Mouse (Mus musculus): Measurements from ENCODE around the gene Mcoln2. TPM values are rescaled to one million over a fixed set of nuclear protein-coding genes. Genes with fewer than 3 reads are reported as not detected.

The Mcoln2 gene
- polyA plus RNA-seq, 1 experiment from 2014 or later: 0.84 TPM

GRCm38 (mm10) chr3:146136422-146136821, 13.2 kb upstream of the Mcoln2 start:
- Histone ChIP-seq H3K9me3 (ENCODE audit: low read length) (peaks cover 3% of the 10 kb centered on the region; the same call in 1 of the 2 replicates), H3K27ac (ENCODE audit: low read length) (no peak overlapping the region), H3K27me3 (ENCODE audit: insufficient read depth, low read length) (no peaks in the 10 kb centered on the region), H3K4me3 (ENCODE audit: low read length) (no peak overlapping the region), H3K4me1 (ENCODE audit: insufficient read depth, low read length) (no peaks in the 10 kb centered on the region), H3K4me2 (replicated peaks; ENCODE audit: low read depth, low read length) (no peak overlapping the region), H3K36me3 (ENCODE audit: insufficient read depth, low read length) (no peaks in the 10 kb centered on the region), H3K9ac (replicated peaks; ENCODE audit: low read length) (no peak overlapping the region)
- ATAC-seq (ENCODE audit: low FRiP score, low TSS enrichment): peak; percentile 31; the same call in 1 of the 2 replicates
- WGBS: 33% methylated on average over 10 of the region's 10 CpGs

GRCm38 (mm10) chr3:146140276-146140675, 9.4 kb upstream of the Mcoln2 start:
- H3K4me3 ChIP-seq (ENCODE audit: low read length): no peak overlapping the region
- ATAC-seq (ENCODE audit: low FRiP score, low TSS enrichment): no peak
- WGBS: 94% methylated on average over 7 of the region's 7 CpGs

GRCm38 (mm10) chr3:146142523-146142922, 7.1 kb upstream of the Mcoln2 start:
- H3K27ac ChIP-seq (ENCODE audit: low read length): no peak overlapping the region
- no peak overlapping the region for H3K4me3 ChIP-seq (ENCODE audit: low read length)
- ATAC-seq (ENCODE audit: low FRiP score, low TSS enrichment): no peak
- H3K4me2 ChIP-seq (replicated peaks; ENCODE audit: low read depth, low read length): no peak overlapping the region
- no peak overlapping the region for H3K9ac ChIP-seq (replicated peaks; ENCODE audit: low read length)
- peaks cover 5% of the 10 kb centered on the region; the same call in 1 of the 2 replicates for H3K27me3 ChIP-seq (ENCODE audit: insufficient read depth, low read length)
- 88% methylated on average over 7 of the region's 7 CpGs for WGBS
- H3K9me3 ChIP-seq (ENCODE audit: low read length): no peaks in the 10 kb centered on the region
- H3K4me1 ChIP-seq (ENCODE audit: insufficient read depth, low read length): no peaks in the 10 kb centered on the region
- H3K36me3 ChIP-seq (ENCODE audit: insufficient read depth, low read length): no peaks in the 10 kb centered on the region

More at GRCm38 (mm10) chr3:146140276-146140675, 9.4 kb upstream of the Mcoln2 start:
- Histone ChIP-seq H3K36me3 (ENCODE audit: insufficient read depth, low read length) (no peaks in the 10 kb centered on the region), H3K4me2 (replicated peaks; ENCODE audit: low read depth, low read length) (no peak overlapping the region), H3K27ac (ENCODE audit: low read length) (no peak overlapping the region), H3K9me3 (ENCODE audit: low read length) (no peaks in the 10 kb centered on the region), H3K9ac (replicated peaks; ENCODE audit: low read length) (no peak overlapping the region), H3K4me1 (ENCODE audit: insufficient read depth, low read length) (no peaks in the 10 kb centered on the region), H3K27me3 (ENCODE audit: insufficient read depth, low read length) (no peaks in the 10 kb centered on the region)

GRCm38 (mm10) chr3:146145501-146145900, 4.1 kb upstream of the Mcoln2 start:
- no peak for ATAC-seq (ENCODE audit: low FRiP score, low TSS enrichment)
- WGBS: 61% methylated on average over 5 of the region's 5 CpGs
- Histone ChIP-seq H3K4me1 (ENCODE audit: insufficient read depth, low read length) (peaks cover 7% of the 10 kb centered on the region), H3K9ac (replicated peaks; ENCODE audit: low read length) (no peak overlapping the region), H3K27ac (ENCODE audit: low read length) (no peak overlapping the region), H3K4me2 (replicated peaks; ENCODE audit: low read depth, low read length) (no peak overlapping the region), H3K36me3 (ENCODE audit: insufficient read depth, low read length) (no peaks in the 10 kb centered on the region), H3K9me3 (ENCODE audit: low read length) (no peaks in the 10 kb centered on the region), H3K27me3 (ENCODE audit: insufficient read depth, low read length) (peaks cover 5% of the 10 kb centered on the region; the same call in 1 of the 2 replicates), H3K4me3 (ENCODE audit: low read length) (no peak overlapping the region)

DNA sequence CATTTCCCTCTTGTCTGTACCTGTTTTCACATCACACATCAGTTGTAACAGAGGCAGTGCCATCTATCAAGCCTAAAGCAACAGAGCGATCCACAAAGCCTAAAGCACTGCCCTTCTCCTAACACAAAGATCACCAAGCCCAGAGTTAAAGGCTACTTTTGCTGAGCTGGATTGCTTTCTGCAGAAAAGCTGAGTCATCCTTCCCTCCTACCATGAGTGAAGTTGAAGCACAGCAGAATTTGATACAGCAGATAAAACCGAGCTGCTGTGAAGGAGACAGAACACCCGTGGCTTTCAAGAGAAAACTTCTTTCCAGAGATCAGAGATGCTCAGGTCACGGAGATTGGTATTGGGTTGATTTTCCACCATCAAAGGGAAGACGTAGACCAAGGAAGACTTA, 3.5 kb upstream of the Mcoln2 start:
- H3K9ac ChIP-seq (replicated peaks; ENCODE audit: low read length): no peak overlapping the region
- peaks cover 5% of the 10 kb centered on the region; the same call in 1 of the 2 replicates for H3K27me3 ChIP-seq (ENCODE audit: insufficient read depth, low read length)
- WGBS: 47% methylated on average over 5 of the region's 5 CpGs
- no peak overlapping the region for H3K4me3 ChIP-seq (ENCODE audit: low read length)
- ATAC-seq (ENCODE audit: low FRiP score, low TSS enrichment): no peak
- no peak overlapping the region for H3K27ac ChIP-seq (ENCODE audit: low read length)
- H3K36me3 ChIP-seq (ENCODE audit: insufficient read depth, low read length): no peaks in the 10 kb centered on the region
- no peaks in the 10 kb centered on the region for H3K9me3 ChIP-seq (ENCODE audit: low read length)
- peaks cover 12% of the 10 kb centered on the region for H3K4me1 ChIP-seq (ENCODE audit: insufficient read depth, low read length)
- no peak overlapping the region for H3K4me2 ChIP-seq (replicated peaks; ENCODE audit: low read depth, low read length)

- peaks cover 18% of the 10 kb centered on the region for H3K4me1 ChIP-seq (ENCODE audit: insufficient read depth, low read length)
- 1% methylated on average over 26 of the region's 26 CpGs for WGBS
These were observed 396 bp downstream of the Mcoln2 start for GRCm38 (mm10) chr3:146150058-146150400.

DNA sequence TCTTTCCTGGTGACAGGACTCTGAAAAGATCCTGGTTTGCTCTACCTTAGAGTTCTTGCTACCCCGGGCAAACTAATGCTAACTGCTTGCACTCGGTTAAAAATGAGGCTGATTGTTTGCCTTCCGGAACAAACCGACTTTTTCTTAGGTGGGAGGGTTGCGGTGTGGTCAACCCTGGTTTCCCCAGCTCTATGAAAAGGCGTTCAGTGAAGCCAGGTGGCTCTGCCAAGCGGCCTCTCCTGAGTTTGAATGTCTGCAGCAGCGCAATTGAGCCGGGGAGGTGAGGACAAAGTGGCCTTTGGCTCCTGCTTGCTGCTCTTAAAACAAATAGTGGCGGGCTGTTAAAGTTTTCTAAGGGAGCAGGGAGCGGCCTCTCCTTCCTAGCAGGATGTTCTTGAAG, 927 bp downstream of the Mcoln2 start:
- H3K4me1 ChIP-seq (ENCODE audit: insufficient read depth, low read length): peaks cover 18% of the 10 kb centered on the region
- H3K9me3 ChIP-seq (ENCODE audit: low read length): no peaks in the 10 kb centered on the region
- peak overlapping the region; percentile 98 for H3K4me2 ChIP-seq (replicated peaks; ENCODE audit: low read depth, low read length)
- H3K4me3 ChIP-seq (ENCODE audit: low read length): peak overlapping the region; percentile 54
- ATAC-seq (ENCODE audit: low FRiP score, low TSS enrichment): no peak
- 5% methylated on average over 11 of the region's 11 CpGs for WGBS
- peaks cover 5% of the 10 kb centered on the region; the same call in 1 of the 2 replicates for H3K27me3 ChIP-seq (ENCODE audit: insufficient read depth, low read length)
- H3K27ac ChIP-seq (ENCODE audit: low read length): no peak overlapping the region
- H3K9ac ChIP-seq (replicated peaks; ENCODE audit: low read length): peak overlapping the region; percentile 66; the same call in 1 of the 2 replicates
- no peaks in the 10 kb centered on the region for H3K36me3 ChIP-seq (ENCODE audit: insufficient read depth, low read length)

More at GRCm38 (mm10) chr3:146150058-146150400, 396 bp downstream of the Mcoln2 start:
- peak overlapping the region; percentile 98 for H3K4me2 ChIP-seq (replicated peaks; ENCODE audit: low read depth, low read length)
- H3K27ac ChIP-seq (ENCODE audit: low read length): no peak overlapping the region
- no peaks in the 10 kb centered on the region for H3K9me3 ChIP-seq (ENCODE audit: low read length)
- H3K36me3 ChIP-seq (ENCODE audit: insufficient read depth, low read length): no peaks in the 10 kb centered on the region
- peak overlapping the region; percentile 54 for H3K4me3 ChIP-seq (ENCODE audit: low read length)
- peaks cover 5% of the 10 kb centered on the region; the same call in 1 of the 2 replicates for H3K27me3 ChIP-seq (ENCODE audit: insufficient read depth, low read length)
- H3K9ac ChIP-seq (replicated peaks; ENCODE audit: low read length): peak overlapping the region; percentile 66
- peak; percentile 47; the same call in 1 of the 2 replicates for ATAC-seq (ENCODE audit: low FRiP score, low TSS enrichment)

DNA sequence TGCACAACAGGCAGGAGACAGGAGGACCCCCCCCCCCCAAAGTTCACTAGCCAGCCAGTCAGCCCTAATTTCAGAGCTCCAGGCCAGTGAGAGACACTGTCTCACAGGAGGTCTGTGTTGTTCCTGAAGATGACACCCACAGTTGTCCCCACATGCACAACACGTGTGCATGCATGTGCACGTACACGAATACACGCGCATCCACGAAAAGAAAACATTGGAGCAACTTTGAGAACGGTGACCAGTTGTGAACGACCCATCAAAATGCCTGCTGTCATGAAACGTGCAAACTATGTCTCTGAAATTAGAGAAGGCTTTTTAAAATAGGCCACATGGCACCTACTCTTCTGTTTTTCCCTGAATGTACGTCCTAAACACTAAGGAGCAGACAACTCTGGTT, 1.7 kb downstream of the Mcoln2 start:
- H3K36me3 ChIP-seq (ENCODE audit: insufficient read depth, low read length): no peaks in the 10 kb centered on the region
- no peak overlapping the region for H3K27ac ChIP-seq (ENCODE audit: low read length)
- no peak overlapping the region for H3K4me2 ChIP-seq (replicated peaks; ENCODE audit: low read depth, low read length)
- 92% methylated on average over 10 of the region's 10 CpGs for WGBS
- H3K4me1 ChIP-seq (ENCODE audit: insufficient read depth, low read length): peaks cover 18% of the 10 kb centered on the region
- no peak overlapping the region for H3K4me3 ChIP-seq (ENCODE audit: low read length)
- no peaks in the 10 kb centered on the region for H3K9me3 ChIP-seq (ENCODE audit: low read length)
- H3K27me3 ChIP-seq (ENCODE audit: insufficient read depth, low read length): peaks cover 5% of the 10 kb centered on the region; the same call in 1 of the 2 replicates
- ATAC-seq (ENCODE audit: low FRiP score, low TSS enrichment): no peak
- H3K9ac ChIP-seq (replicated peaks; ENCODE audit: low read length): no peak overlapping the region

- WGBS: 88% methylated on average over 8 of the region's 8 CpGs
- no peak overlapping the region for H3K9ac ChIP-seq (replicated peaks; ENCODE audit: low read length)
- H3K36me3 ChIP-seq (ENCODE audit: insufficient read depth, low read length): no peaks in the 10 kb centered on the region
- peaks cover 18% of the 10 kb centered on the region for H3K4me1 ChIP-seq (ENCODE audit: insufficient read depth, low read length)
- H3K4me3 ChIP-seq (ENCODE audit: low read length): no peak overlapping the region
- H3K4me2 ChIP-seq (replicated peaks; ENCODE audit: low read depth, low read length): no peak overlapping the region
- H3K9me3 ChIP-seq (ENCODE audit: low read length): no peaks in the 10 kb centered on the region
- no peak overlapping the region for H3K27ac ChIP-seq (ENCODE audit: low read length)
- ATAC-seq (ENCODE audit: low FRiP score, low TSS enrichment): no peak
- peaks cover 4% of the 10 kb centered on the region; the same call in 1 of the 2 replicates for H3K27me3 ChIP-seq (ENCODE audit: insufficient read depth, low read length)
These were observed 2.1 kb downstream of the Mcoln2 start for GRCm38 (mm10) chr3:146151755-146152154.

DNA sequence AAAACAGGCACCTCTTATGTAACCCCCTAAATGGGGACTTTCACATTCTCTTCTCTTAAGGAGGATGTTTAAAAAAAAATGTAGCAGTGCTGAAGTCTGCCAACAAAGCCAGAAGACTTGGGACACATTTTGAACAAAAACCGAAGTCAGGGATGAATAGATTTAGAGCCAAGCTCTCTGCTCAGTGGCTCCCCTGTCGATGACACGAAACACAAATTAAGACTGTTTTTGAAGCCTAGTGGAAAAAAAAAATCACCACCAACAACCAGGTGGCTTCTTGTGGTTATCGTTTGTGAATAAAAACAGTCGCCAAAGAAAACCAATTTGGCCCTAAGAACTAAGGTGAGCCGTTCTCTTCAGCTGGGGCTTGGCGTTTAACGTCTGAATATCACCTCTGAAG, 2.7 kb downstream of the Mcoln2 start:
- no peaks in the 10 kb centered on the region for H3K9me3 ChIP-seq (ENCODE audit: low read length)
- H3K4me2 ChIP-seq (replicated peaks; ENCODE audit: low read depth, low read length): no peak overlapping the region
- H3K27ac ChIP-seq (ENCODE audit: low read length): no peak overlapping the region
- peaks cover 18% of the 10 kb centered on the region for H3K4me1 ChIP-seq (ENCODE audit: insufficient read depth, low read length)
- no peak overlapping the region for H3K4me3 ChIP-seq (ENCODE audit: low read length)
- no peak overlapping the region for H3K9ac ChIP-seq (replicated peaks; ENCODE audit: low read length)
- ATAC-seq (ENCODE audit: low FRiP score, low TSS enrichment): no peak
- no peaks in the 10 kb centered on the region for H3K36me3 ChIP-seq (ENCODE audit: insufficient read depth, low read length)
- 79% methylated on average over 8 of the region's 8 CpGs for WGBS
- H3K27me3 ChIP-seq (ENCODE audit: insufficient read depth, low read length): no peaks in the 10 kb centered on the region; the same call in 1 of the 2 replicates

Data from kidney, embryonic 16.5 days (tissue).